Comparison of ENCODE assay signal across 9 mouse cellular contexts in the genomic region with DNA sequence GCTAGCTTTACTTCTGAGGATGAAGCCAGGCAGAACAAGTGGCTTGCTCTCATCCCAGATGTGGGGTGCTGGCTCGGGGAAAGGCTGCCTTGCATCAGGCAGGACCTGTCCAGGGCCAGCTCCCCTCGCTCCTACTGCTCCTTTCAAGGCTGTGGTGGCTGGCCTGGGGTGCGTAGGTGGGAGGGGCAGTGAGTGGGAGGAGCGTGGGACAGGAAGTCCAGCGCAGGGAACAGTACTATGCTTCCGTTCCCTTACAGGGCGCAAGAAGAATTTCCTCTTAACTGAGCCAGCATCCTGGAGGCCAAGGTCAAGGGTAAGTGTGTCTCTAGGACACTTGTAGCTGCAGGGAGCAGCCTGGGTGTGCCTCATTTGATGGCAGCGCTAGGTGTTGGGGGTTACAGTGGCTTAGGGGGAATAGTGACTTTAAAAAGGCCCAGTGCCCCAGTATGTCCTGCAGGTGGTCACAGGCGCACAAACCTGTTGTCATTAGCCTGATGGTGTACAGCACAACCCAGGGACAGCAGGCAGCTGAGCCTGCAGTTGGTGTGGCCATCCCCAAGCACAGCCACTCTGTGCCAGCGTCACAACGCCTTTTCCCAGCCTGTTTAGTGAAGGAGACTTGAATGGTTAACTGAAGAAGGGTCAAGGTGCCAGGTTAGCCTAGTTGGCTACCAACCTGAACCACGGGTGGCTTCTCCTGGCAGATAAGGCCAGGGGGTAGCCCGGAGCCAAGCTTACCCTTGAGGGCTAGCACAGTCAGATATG. TPM values are rescaled to one million over a fixed set of nuclear protein-coding genes. Genes with fewer than 3 reads are reported as not detected.
DNase-seq lines count a peak whose midpoint lies in the region; ATAC-seq and TF ChIP-seq lines count a peak whose summit lies in the region.
"Had no signal": no experiment of that assay in that cellular context is flagged by ENCODE, and none has a peak within 500 bp of the region (broad histone marks: within the 10 kb centered on the region; RNA-seq: fewer than 3 reads in every experiment).

No protein-coding gene starts in this region.

- no peak overlapping the region for H3K9ac ChIP-seq in forebrain, embryonic 13.5 days

- H3K27me3 ChIP-seq in forebrain, embryonic 13.5 days = no peaks in the 10 kb centered on the region

- peaks cover 32% of the 10 kb centered on the region for H3K36me3 ChIP-seq in forebrain, embryonic 13.5 days (ENCODE audit: poor library complexity, severe bottlenecking)

- no peak overlapping the region for H3K27ac ChIP-seq in forebrain, embryonic 13.5 days
- H3K27ac ChIP-seq in left cerebral cortex, adult 2 months = no peak overlapping the region
- H3K27ac ChIP-seq: embryonic facial prominence, embryonic 10.5 days had no signal

- H3K4me3 ChIP-seq in forebrain, embryonic 13.5 days = no peak overlapping the region
- H3K4me3 ChIP-seq in left cerebral cortex, adult 2 months = no peak overlapping the region
- H3K4me3 ChIP-seq: embryonic facial prominence, embryonic 10.5 days had no signal

- intact Hi-C loops in left cerebral cortex, adult 2 months (cut with DNase I) = loop anchor here (5.0 kb wide), 3 partner anchors 92 to 612 kb away; no protein-coding TSS in a partner anchor

- H3K4me2 ChIP-seq in forebrain, embryonic 13.5 days = no peak overlapping the region

- TF ChIP-seq CTCF in left cerebral cortex, adult 2 months (IDR thresholded peaks at IDR 0.05) = no peak

- H3K9me3 ChIP-seq in forebrain, embryonic 13.5 days (replicated peaks) = no peaks in the 10 kb centered on the region
- H3K9me3 ChIP-seq: embryonic facial prominence, embryonic 10.5 days had no signal

- WGBS in forebrain, embryonic 13.5 days = 93% methylated on average over 13 of the region's 13 CpGs

- H3K4me1 ChIP-seq in forebrain, embryonic 13.5 days = peaks cover 6% of the 10 kb centered on the region; the same call in 1 of the 2 replicates
- H3K4me1 ChIP-seq: embryonic facial prominence, embryonic 10.5 days had no signal

- DNase-seq in ovary, adult 18-20 months (ENCODE audit: low spot score) = peak; percentile 52
- DNase-seq in ovary, postnatal 14 days (ENCODE audit: low spot score) = no peak
- peak; percentile 52 for DNase-seq in heart, adult 8-10 months (ENCODE audit: low spot score)
- peak; percentile 56 to 75 for DNase-seq in kidney, postnatal 25 days
- peak; percentile 46 for DNase-seq in testis, postnatal 14 days (ENCODE audit: low spot score)
- no peak for DNase-seq in cerebellum, postnatal 14 days
- DNase-seq in left cerebral cortex, adult 2 months (ENCODE audit: extremely low spot score in 1 of 2, low spot score in 2 of 2) = no peak

- no peak for ATAC-seq in forebrain, embryonic 13.5 days

RNA-seq across cellular contexts. Expression of gene Cfap298, which starts 10.1 kb away (rescaled TPM):
- 10 to 100 TPM; 21.5 to 32.6 (median 26.2) TPM for total RNA-seq in heart, adult 8-10 months (2022)
- 49.1 and 50.0 TPM in 2 replicates for polyA plus RNA-seq in forebrain, embryonic 13.5 days (2015; fragmentation: Nextera tagmentation; extraction: Ambion mirVana)
- 10 to 100 TPM; 40.6 to 42.1 TPM for total RNA-seq in left cerebral cortex, adult 2 months (2021)

Comparison
In these comparisons a context has a peak if more than half of its experiments do, and no peak if none do; other contexts are left out.
1. DNase-seq: peak in ovary, adult 18-20 months (single experiment), heart, adult 8-10 months (single experiment), kidney, postnatal 25 days (2 of 2) and testis, postnatal 14 days (single experiment); none in ovary, postnatal 14 days (single experiment), cerebellum, postnatal 14 days (0 of 2) and left cerebral cortex, adult 2 months (0 of 2).